Mouse (Mus musculus): Measurements from ENCODE around the gene Ppp1r18.

DNA sequence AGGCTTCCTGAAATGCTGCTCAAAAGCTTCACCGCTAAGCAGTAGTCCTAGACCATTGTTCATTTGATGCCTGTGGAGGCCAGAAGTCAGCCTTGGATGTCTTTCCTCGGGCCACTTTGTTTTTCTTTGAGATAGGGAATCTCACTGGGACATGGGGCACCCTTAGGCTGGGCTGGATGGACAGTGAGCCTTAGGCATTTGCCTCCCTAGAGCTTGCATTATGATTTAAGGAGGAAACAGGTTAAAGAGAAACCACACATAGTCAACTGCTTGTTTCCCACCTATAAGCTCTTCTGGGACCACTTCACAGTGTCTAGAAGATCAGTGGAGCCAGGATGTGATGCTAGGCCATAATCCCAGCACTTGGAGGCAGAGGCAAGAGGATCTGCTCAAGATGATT, 5.6 kb upstream of the Ppp1r18 start:
- TF ChIP-seq CTCF (IDR thresholded peaks at IDR 0.05; ENCODE audit: low read depth, low read length) (no peak), POLR2A (IDR thresholded peaks at IDR 0.05; ENCODE audit: extremely low read depth, insufficient read depth, low read length) (no peak)
